Mouse (Mus musculus): ENCODE measurements around the gene Cacna1a. TPM values are rescaled to one million over a fixed set of nuclear protein-coding genes. Genes with fewer than 3 reads are reported as not detected.
A peak's percentile ranks its signal among the peaks of the same experiment; 100 is the strongest.

Cacna1a gene
- polyA plus RNA-seq, 1 experiment from 2014 or later: 0.74 TPM

- H3K4me3 ChIP-seq (replicated peaks): no peak overlapping the region
- H3K4me1 ChIP-seq (replicated peaks): no peaks in the 10 kb centered on the region
- no peak overlapping the region for H3K9ac ChIP-seq
- ATAC-seq (ENCODE audit: low read depth): no peak
- DNase-seq: no peak
- no peak overlapping the region for H3K27ac ChIP-seq
- H3K9me3 ChIP-seq (replicated peaks): no peaks in the 10 kb centered on the region
- H3K27me3 ChIP-seq: peaks cover 6% of the 10 kb centered on the region
- WGBS (ENCODE audit: insufficient replicate concordance): 69% methylated on average over 4 of the region's 4 CpGs
- no peak overlapping the region for H3K4me2 ChIP-seq
- H3K36me3 ChIP-seq: no peaks in the 10 kb centered on the region
These were observed 243.6 kb downstream of the Cacna1a start for GRCm38 (mm10) chr8:84631813-84632212.

GRCm38 (mm10) chr8:84633841-84634584, 245.8 kb downstream of the Cacna1a start:
- H3K9ac ChIP-seq: no peak overlapping the region
- DNase-seq: no peak
- H3K36me3 ChIP-seq: no peaks in the 10 kb centered on the region
- no peak overlapping the region for H3K27ac ChIP-seq
- peaks cover 6% of the 10 kb centered on the region for H3K4me1 ChIP-seq (replicated peaks)
- H3K9me3 ChIP-seq (replicated peaks): no peaks in the 10 kb centered on the region
- ATAC-seq (ENCODE audit: low read depth): no peak
- H3K4me2 ChIP-seq: no peak overlapping the region
- 46% methylated on average over 10 of the region's 10 CpGs for WGBS (ENCODE audit: insufficient replicate concordance)
- H3K4me3 ChIP-seq (replicated peaks): no peak overlapping the region
- peaks cover 22% of the 10 kb centered on the region for H3K27me3 ChIP-seq

- DNase-seq: no peak
- Histone ChIP-seq H3K9ac (no peak overlapping the region), H3K4me3 (replicated peaks) (no peak overlapping the region), H3K36me3 (no peaks in the 10 kb centered on the region), H3K4me2 (no peak overlapping the region), H3K27ac (no peak overlapping the region), H3K27me3 (peaks cover 22% of the 10 kb centered on the region), H3K4me1 (replicated peaks) (peaks cover 6% of the 10 kb centered on the region), H3K9me3 (replicated peaks) (no peaks in the 10 kb centered on the region)
- no peak for ATAC-seq (ENCODE audit: low read depth)
- 71% methylated on average over 9 of the region's 9 CpGs for WGBS (ENCODE audit: insufficient replicate concordance)
These were observed 246.6 kb downstream of the Cacna1a start for GRCm38 (mm10) chr8:84634849-84635304.

GRCm38 (mm10) chr8:84635397-84636050, 247.3 kb downstream of the Cacna1a start:
- peaks cover 12% of the 10 kb centered on the region for H3K4me1 ChIP-seq (replicated peaks)
- no peak overlapping the region for H3K4me3 ChIP-seq (replicated peaks)
- DNase-seq: no peak
- H3K9ac ChIP-seq: no peak overlapping the region
- H3K4me2 ChIP-seq: no peak overlapping the region
- ATAC-seq (ENCODE audit: low read depth): no peak
- WGBS (ENCODE audit: insufficient replicate concordance): 71% methylated on average over 14 of the region's 14 CpGs
- H3K27me3 ChIP-seq: peaks cover 22% of the 10 kb centered on the region
- no peak overlapping the region for H3K27ac ChIP-seq
- H3K36me3 ChIP-seq: no peaks in the 10 kb centered on the region
- no peaks in the 10 kb centered on the region for H3K9me3 ChIP-seq (replicated peaks)

GRCm38 (mm10) chr8:84636051-84636691, 247.9 kb downstream of the Cacna1a start:
- no peaks in the 10 kb centered on the region for H3K9me3 ChIP-seq (replicated peaks)
- no peak overlapping the region for H3K4me3 ChIP-seq (replicated peaks)
- ATAC-seq (ENCODE audit: low read depth): no peak
- DNase-seq: no peak
- WGBS (ENCODE audit: insufficient replicate concordance): 75% methylated on average over 17 of the region's 17 CpGs
- peaks cover 16% of the 10 kb centered on the region for H3K4me1 ChIP-seq (replicated peaks)
- no peak overlapping the region for H3K4me2 ChIP-seq
- no peak overlapping the region for H3K9ac ChIP-seq
- no peak overlapping the region for H3K27ac ChIP-seq
- no peaks in the 10 kb centered on the region for H3K36me3 ChIP-seq
- peaks cover 22% of the 10 kb centered on the region for H3K27me3 ChIP-seq

- peak overlapping the region; percentile 88 for H3K4me2 ChIP-seq
- H3K27ac ChIP-seq: no peak overlapping the region
- peaks cover 22% of the 10 kb centered on the region for H3K27me3 ChIP-seq
- 47% methylated on average over 8 of the region's 8 CpGs for WGBS (ENCODE audit: insufficient replicate concordance)
- no peaks in the 10 kb centered on the region for H3K9me3 ChIP-seq (replicated peaks)
- peak overlapping the region; percentile 77 for H3K9ac ChIP-seq
- peaks cover 25% of the 10 kb centered on the region for H3K4me1 ChIP-seq (replicated peaks)
- ATAC-seq (ENCODE audit: low read depth) (no peak), DNase-seq (no peak)
- no peaks in the 10 kb centered on the region for H3K36me3 ChIP-seq
- H3K4me3 ChIP-seq (replicated peaks): peak overlapping the region; percentile 69
These were observed 249.8 kb downstream of the Cacna1a start for GRCm38 (mm10) chr8:84637946-84638554.

GRCm38 (mm10) chr8:84638555-84639161, 250.4 kb downstream of the Cacna1a start:
- H3K4me3 ChIP-seq (replicated peaks): peak overlapping the region; percentile 69
- peak overlapping the region; percentile 64 for H3K27ac ChIP-seq
- no peak for DNase-seq
- ATAC-seq (ENCODE audit: low read depth): peak; percentile 2
- H3K36me3 ChIP-seq: no peaks in the 10 kb centered on the region
- peaks cover 25% of the 10 kb centered on the region for H3K4me1 ChIP-seq (replicated peaks)
- peaks cover 22% of the 10 kb centered on the region for H3K27me3 ChIP-seq
- no peaks in the 10 kb centered on the region for H3K9me3 ChIP-seq (replicated peaks)
- H3K4me2 ChIP-seq: peak overlapping the region; percentile 88
- WGBS (ENCODE audit: insufficient replicate concordance): 1% methylated on average over 42 of the region's 52 CpGs
- peak overlapping the region; percentile 77 for H3K9ac ChIP-seq

- WGBS (ENCODE audit: insufficient replicate concordance): under 1% methylated on average over 65 of the region's 106 CpGs
- peak overlapping the region; percentile 69 for H3K4me3 ChIP-seq (replicated peaks)
- DNase-seq: peak; percentile 92
These were observed 251.1 kb downstream of the Cacna1a start for GRCm38 (mm10) chr8:84639162-84640009.

GRCm38 (mm10) chr8:84640010-84640588, 251.9 kb downstream of the Cacna1a start:
- Histone ChIP-seq H3K9me3 (replicated peaks) (no peaks in the 10 kb centered on the region), H3K36me3 (no peaks in the 10 kb centered on the region), H3K4me2 (peak overlapping the region; percentile 72), H3K4me3 (replicated peaks) (peak overlapping the region; percentile 68), H3K9ac (peak overlapping the region; percentile 73), H3K27ac (no peak overlapping the region), H3K27me3 (peaks cover 22% of the 10 kb centered on the region), H3K4me1 (replicated peaks) (peaks cover 25% of the 10 kb centered on the region)
- DNase-seq (no peak), ATAC-seq (ENCODE audit: low read depth) (no peak)
- WGBS (ENCODE audit: insufficient replicate concordance): 43% methylated on average over 9 of the region's 9 CpGs

More at GRCm38 (mm10) chr8:84639162-84640009, 251.1 kb downstream of the Cacna1a start:
- H3K36me3 ChIP-seq: no peaks in the 10 kb centered on the region
- H3K9ac ChIP-seq: peak overlapping the region; percentile 77
- peaks cover 25% of the 10 kb centered on the region for H3K4me1 ChIP-seq (replicated peaks)
- peak overlapping the region; percentile 64 for H3K27ac ChIP-seq
- H3K27me3 ChIP-seq: peaks cover 22% of the 10 kb centered on the region
- H3K9me3 ChIP-seq (replicated peaks): no peaks in the 10 kb centered on the region
- ATAC-seq (ENCODE audit: low read depth): peak; percentile 97
- H3K4me2 ChIP-seq: peak overlapping the region; percentile 88

Data from liver, embryonic 13.5 days (tissue).